Mouse (Mus musculus): ENCODE measurements at regions not wholly inside any gene's neighbourhood (a gene's known extent, or its start where the extent isn't known, plus 50 kb on each side); places are given as distances from the start of the nearest gene placed in this dataset.

DNA sequence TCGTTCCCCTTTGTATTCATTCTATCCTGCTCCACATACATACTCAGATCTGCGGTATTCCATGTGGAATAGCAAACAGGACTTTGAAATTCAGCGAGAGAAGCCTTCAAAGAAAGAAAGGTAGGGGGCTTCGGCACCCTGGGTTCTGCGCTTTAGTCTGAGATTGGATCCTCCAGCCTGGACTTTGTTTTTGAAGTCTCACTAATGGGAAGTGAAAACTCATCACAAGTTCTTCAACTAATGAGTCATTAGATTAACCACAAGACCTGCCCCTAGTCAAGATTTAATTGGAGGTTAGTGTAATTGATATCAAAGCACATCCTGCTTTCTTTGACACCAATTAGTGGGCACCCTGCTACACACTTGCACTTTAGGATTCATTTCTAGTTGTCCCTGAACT is 492.5 kb upstream of the Zfp960 start:
- Histone ChIP-seq H3K4me1 (no peaks in the 10 kb centered on the region), H3K9me3 (no peaks in the 10 kb centered on the region), H3K4me3 (no peak overlapping the region), H3K27ac (no peak overlapping the region), H3K9ac (no peak overlapping the region), H3K4me2 (no peak overlapping the region), H3K27me3 (no peaks in the 10 kb centered on the region), H3K36me3 (no peaks in the 10 kb centered on the region)
- WGBS = 61% methylated on average over 5 of the region's 5 CpGs
- ATAC-seq (ENCODE audit: borderline replicate concordance, extremely low read depth, low FRiP score, low TSS enrichment) = no peak

DNA sequence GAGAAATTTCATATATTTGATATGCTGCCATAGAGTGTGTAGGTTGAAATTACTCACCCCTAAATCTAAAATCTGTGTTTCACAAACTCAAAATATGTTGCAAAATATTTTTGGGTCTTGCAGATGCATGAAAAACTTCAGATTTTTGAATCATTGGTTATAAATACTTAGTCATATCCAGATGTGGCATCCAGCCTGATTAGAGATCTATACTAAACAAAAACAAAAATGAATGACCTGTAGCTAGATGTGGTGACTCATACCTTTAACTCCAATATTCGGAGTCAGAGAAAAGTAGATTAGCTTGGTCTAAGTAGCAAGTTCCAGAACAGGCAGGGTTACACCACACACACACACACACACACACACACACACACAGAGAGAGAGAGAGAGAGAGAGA is 475.1 kb upstream of the Zfp960 start:
- Histone ChIP-seq H3K4me3 (no peak overlapping the region), H3K27ac (no peak overlapping the region), H3K36me3 (no peaks in the 10 kb centered on the region), H3K4me2 (no peak overlapping the region), H3K9me3 (no peaks in the 10 kb centered on the region), H3K4me1 (no peaks in the 10 kb centered on the region), H3K27me3 (no peaks in the 10 kb centered on the region), H3K9ac (no peak overlapping the region)
- no peak for ATAC-seq (ENCODE audit: borderline replicate concordance, extremely low read depth, low FRiP score, low TSS enrichment)
- 65% methylated on average over 1 of the region's 1 CpGs for WGBS

DNA sequence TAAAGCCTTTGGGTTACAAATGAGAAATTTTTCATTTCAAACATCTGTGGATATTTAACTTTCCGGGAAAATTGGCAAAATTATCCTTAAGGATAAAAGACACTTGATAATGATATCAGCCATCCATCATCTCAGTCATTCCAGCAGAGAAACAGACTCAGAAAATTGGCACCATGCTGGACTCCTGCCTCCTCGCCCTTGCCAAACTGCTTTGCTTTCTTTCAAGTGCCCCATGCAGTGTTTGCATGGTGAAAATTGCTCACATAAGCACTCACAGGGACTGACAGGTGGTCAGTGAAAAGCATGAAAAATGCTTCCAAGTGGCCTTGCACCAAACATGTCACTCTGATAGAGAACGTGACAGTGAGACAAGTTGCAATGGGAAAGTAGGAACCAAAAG is 464.2 kb upstream of the Zfp960 start:
- H3K4me3 ChIP-seq = no peak overlapping the region
- H3K36me3 ChIP-seq = no peaks in the 10 kb centered on the region
- no peak overlapping the region for H3K27ac ChIP-seq
- no peak overlapping the region for H3K9ac ChIP-seq
- H3K27me3 ChIP-seq = no peaks in the 10 kb centered on the region
- H3K4me2 ChIP-seq = no peak overlapping the region
- no peaks in the 10 kb centered on the region for H3K9me3 ChIP-seq
- H3K4me1 ChIP-seq = no peaks in the 10 kb centered on the region
- WGBS = 20% methylated on average over 3 of the region's 3 CpGs
- no peak for ATAC-seq (ENCODE audit: borderline replicate concordance, extremely low read depth, low FRiP score, low TSS enrichment)

DNA sequence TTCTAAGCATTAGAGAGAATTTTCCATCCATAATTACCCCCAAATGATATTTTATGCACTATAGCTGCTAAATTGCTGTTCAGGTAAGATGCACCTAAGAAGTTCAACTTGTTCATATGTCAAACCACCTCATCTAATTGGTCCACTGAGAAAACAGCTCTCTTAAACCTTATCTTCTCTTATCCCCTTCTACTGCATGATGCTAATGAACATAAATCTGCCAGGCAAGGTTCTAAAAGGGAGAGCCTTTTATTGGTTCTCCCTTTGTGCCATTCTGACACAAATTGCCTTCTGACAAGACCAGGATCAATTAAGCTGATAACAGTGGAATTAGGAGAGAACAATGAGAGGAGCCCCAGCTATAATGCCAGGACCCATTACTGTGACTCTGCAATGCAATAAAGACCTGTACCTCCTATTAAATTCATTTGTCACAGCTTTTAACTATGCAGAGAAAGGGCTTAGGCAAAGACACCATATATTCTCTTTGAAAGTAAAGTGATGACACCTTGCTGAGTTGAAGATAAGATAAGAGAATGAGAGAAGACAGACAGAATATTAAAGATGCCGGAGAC is 451.4 kb upstream of the Zfp960 start:
- no peak for ATAC-seq (ENCODE audit: borderline replicate concordance, extremely low read depth, low FRiP score, low TSS enrichment)
- H3K36me3 ChIP-seq = no peaks in the 10 kb centered on the region
- no peak overlapping the region for H3K4me2 ChIP-seq
- H3K9me3 ChIP-seq = no peaks in the 10 kb centered on the region
- no peaks in the 10 kb centered on the region for H3K27me3 ChIP-seq
- no peaks in the 10 kb centered on the region for H3K4me1 ChIP-seq
- H3K27ac ChIP-seq = no peak overlapping the region
- no peak overlapping the region for H3K4me3 ChIP-seq
- 43% methylated on average over 1 of the region's 1 CpGs for WGBS
- no peak overlapping the region for H3K9ac ChIP-seq

DNA sequence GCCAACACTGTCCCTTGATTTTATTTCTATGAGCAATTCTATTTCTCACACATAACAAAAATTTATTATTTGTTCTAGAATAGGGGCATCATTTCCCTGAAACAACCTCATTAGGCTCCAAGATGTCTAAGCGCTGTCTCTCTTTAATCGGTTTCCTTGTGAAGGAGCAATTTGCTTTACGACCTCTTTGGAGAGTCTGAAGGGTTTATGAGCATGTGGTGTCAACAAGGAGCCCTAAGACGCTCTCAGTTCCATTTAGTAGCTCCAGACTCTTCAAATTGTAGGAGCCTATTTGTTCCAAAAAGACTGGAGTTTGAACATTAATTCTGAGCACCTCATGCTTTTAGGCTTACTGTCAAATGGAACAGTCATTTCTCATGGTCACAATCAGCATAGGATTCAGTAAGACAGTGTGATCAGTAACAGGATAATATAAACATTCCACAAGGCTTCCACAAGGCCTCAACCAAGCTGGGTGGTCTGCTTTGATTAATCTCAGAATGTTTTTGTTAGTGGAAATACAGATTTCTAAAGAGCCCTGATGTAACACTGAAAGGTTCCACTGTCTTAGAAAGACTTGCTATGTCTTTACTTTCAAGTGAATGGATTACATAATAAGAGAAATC is 441.9 kb upstream of the Zfp960 start:
- no peak for ATAC-seq (ENCODE audit: borderline replicate concordance, extremely low read depth, low FRiP score, low TSS enrichment)
- Histone ChIP-seq H3K9ac (no peak overlapping the region), H3K27me3 (no peaks in the 10 kb centered on the region), H3K4me3 (no peak overlapping the region), H3K4me1 (no peaks in the 10 kb centered on the region), H3K4me2 (no peak overlapping the region), H3K27ac (no peak overlapping the region), H3K36me3 (no peaks in the 10 kb centered on the region), H3K9me3 (no peaks in the 10 kb centered on the region)
- 57% methylated on average over 4 of the region's 4 CpGs for WGBS

DNA sequence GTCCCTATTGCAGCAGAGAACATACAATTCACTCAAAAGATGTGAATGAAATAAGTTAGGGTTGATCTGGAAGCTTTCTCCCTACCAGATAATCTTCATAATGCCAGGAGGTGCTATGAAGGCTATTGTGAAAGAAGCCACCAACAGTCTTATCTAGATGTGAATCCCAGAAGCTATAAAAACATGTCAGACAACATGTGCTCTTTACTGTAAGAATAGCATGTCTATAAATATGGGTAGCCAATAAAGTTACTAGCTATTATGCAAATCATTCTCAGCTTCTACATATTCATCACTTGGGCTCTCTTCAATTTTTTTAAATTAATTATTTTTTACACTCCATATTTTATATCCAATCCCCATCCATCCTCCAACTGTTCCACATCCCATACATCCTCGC is 434.1 kb upstream of the Zfp960 start:
- H3K4me2 ChIP-seq = no peak overlapping the region
- H3K9me3 ChIP-seq = no peaks in the 10 kb centered on the region
- no peak for ATAC-seq (ENCODE audit: borderline replicate concordance, extremely low read depth, low FRiP score, low TSS enrichment)
- H3K36me3 ChIP-seq = no peaks in the 10 kb centered on the region
- no peak overlapping the region for H3K4me3 ChIP-seq
- WGBS = 52% methylated on average over 1 of the region's 1 CpGs
- no peak overlapping the region for H3K27ac ChIP-seq
- no peaks in the 10 kb centered on the region for H3K27me3 ChIP-seq
- H3K4me1 ChIP-seq = no peaks in the 10 kb centered on the region
- no peak overlapping the region for H3K9ac ChIP-seq

DNA sequence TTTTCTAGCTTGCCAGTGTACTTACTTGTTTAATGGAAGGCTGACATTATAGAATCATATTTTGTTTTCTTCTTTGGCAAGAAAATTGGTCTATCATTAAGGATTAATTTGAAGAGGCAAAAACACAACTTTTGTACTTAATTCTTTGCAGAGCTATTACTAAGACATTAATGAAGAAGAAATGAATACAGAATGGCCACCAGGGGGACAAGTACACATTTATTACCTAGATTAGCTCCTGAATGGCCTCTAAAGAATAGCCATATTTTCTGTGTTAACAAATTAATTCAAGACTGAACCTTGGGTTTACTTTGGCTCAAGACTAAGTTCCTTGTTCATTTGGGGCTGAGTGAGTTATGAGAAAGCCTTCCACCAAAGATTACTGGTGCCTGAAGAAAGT is 430.5 kb upstream of the Zfp960 start:
- ATAC-seq (ENCODE audit: borderline replicate concordance, extremely low read depth, low FRiP score, low TSS enrichment) = no peak
- H3K36me3 ChIP-seq = no peaks in the 10 kb centered on the region
- H3K4me3 ChIP-seq = no peak overlapping the region

DNA sequence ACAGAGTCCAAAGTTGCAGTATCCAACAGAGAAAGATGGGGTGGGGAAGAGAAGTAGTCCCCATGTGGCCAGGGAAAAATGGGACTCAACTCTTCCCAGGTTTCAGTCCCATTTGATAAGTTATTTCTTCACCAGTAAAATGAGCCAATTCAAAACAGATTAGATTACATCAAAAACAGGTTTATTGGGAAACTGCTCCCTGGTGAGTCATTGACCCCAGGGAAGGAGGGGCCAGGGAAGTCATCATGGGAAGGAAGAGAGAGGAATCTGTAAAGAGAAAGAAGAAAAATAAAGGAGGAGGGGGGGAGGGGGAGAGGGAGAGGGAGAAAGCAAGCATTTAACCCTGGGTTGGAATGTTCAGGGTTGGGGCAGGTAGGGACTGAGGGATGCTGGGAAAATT is 426.4 kb upstream of the Zfp960 start:
- H3K4me2 ChIP-seq = no peak overlapping the region
- H3K9me3 ChIP-seq = no peaks in the 10 kb centered on the region
- ATAC-seq (ENCODE audit: borderline replicate concordance, extremely low read depth, low FRiP score, low TSS enrichment) = no peak
- H3K4me1 ChIP-seq = no peaks in the 10 kb centered on the region
- no peak overlapping the region for H3K9ac ChIP-seq
- no peaks in the 10 kb centered on the region for H3K27me3 ChIP-seq
- no peak overlapping the region for H3K27ac ChIP-seq
- no peak overlapping the region for H3K4me3 ChIP-seq
- H3K36me3 ChIP-seq = no peaks in the 10 kb centered on the region

More for the DNA sequence above, 430.5 kb upstream of the Zfp960 start:
- Histone ChIP-seq H3K9me3 (no peaks in the 10 kb centered on the region), H3K27ac (no peak overlapping the region), H3K27me3 (no peaks in the 10 kb centered on the region), H3K4me2 (no peak overlapping the region), H3K9ac (no peak overlapping the region), H3K4me1 (no peaks in the 10 kb centered on the region)

DNA sequence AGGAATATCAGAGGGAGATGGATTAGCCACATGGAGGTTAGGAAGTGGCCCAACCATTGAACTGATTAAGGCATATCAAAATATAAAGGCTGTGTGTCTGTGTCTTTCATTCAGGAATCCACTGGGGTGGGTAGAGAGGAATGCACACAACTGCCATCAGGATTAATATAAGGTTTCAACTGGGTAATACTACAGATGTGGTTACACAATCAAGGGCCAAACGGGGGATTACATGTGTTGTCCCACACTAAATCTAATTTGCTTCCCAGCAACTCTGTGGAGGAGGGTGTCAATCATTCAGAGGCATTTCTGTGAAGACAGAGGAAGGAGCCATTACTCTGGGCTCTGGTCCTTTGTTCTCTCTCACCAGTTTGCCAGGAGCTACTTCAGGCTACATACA is 416.0 kb upstream of the Zfp960 start:
- WGBS = 52% methylated on average over 1 of the region's 1 CpGs
- no peak for ATAC-seq (ENCODE audit: borderline replicate concordance, extremely low read depth, low FRiP score, low TSS enrichment)
- Histone ChIP-seq H3K4me3 (no peak overlapping the region), H3K36me3 (no peaks in the 10 kb centered on the region), H3K4me2 (no peak overlapping the region), H3K9ac (no peak overlapping the region), H3K27ac (no peak overlapping the region), H3K27me3 (no peaks in the 10 kb centered on the region), H3K9me3 (no peaks in the 10 kb centered on the region), H3K4me1 (no peaks in the 10 kb centered on the region)

DNA sequence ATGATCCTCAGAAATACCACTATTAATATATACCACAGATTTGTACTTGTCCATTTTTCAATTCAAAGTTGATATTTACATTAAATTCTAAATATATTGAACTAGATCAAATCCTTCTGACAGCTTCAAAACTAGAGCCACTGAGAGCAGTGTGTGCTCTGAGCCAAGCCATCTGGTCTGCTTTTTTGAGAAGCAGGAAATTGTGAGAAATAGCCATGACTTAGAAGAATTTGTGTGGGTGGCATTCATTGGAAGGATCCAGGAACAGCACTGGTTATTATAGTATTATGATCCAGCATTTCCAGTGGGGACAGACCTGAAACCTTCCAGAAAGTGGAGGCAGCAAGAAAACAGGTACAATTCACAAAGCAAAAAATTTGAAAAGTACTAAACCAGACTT is 398.7 kb upstream of the Zfp960 start:
- Histone ChIP-seq H3K9me3 (no peaks in the 10 kb centered on the region), H3K27me3 (no peaks in the 10 kb centered on the region), H3K36me3 (no peaks in the 10 kb centered on the region), H3K4me3 (no peak overlapping the region), H3K4me2 (no peak overlapping the region), H3K27ac (no peak overlapping the region), H3K9ac (no peak overlapping the region), H3K4me1 (no peaks in the 10 kb centered on the region)
- no peak for ATAC-seq (ENCODE audit: borderline replicate concordance, extremely low read depth, low FRiP score, low TSS enrichment)

DNA sequence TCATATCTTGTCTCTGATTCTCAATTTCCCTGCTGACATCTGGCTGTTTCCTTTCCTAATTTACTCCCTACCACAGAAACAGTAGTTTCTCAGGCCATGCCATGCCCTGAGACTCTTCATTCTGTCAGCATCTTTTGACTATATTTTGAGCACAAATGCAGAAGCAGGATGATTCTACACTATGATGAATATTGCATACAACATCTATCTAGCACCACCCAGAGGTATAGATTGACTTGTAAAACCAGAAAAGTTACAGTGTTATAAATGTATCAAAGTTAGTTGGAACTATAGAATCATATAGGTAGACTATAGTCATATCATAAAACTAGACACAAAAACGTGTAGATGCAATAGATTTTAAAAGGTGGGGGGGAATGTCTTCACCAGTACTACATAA is 396.3 kb upstream of the Zfp960 start:
- Histone ChIP-seq H3K4me3 (no peak overlapping the region), H3K9me3 (no peaks in the 10 kb centered on the region), H3K4me2 (no peak overlapping the region), H3K27me3 (no peaks in the 10 kb centered on the region), H3K36me3 (no peaks in the 10 kb centered on the region), H3K9ac (no peak overlapping the region), H3K27ac (no peak overlapping the region), H3K4me1 (no peaks in the 10 kb centered on the region)
- no peak for ATAC-seq (ENCODE audit: borderline replicate concordance, extremely low read depth, low FRiP score, low TSS enrichment)
- 40% methylated on average over 1 of the region's 1 CpGs for WGBS

DNA sequence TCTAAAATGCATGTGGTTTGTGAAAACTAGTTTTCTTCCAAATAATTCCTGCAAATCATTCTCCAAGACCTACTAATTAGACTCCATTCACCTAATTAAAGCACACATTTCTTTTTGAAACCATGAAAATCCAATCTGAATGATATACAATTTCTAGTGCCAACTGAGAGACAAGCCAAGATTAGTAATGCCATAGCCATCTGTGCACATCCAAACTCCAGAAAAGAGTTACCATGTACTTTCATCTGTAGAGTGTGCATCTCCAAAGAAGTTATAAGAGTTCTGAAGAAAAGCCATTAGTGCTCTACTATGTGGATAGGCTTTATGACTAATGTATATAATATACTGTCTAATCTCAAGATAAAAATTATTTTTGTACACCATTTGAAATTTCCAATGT is 359.7 kb upstream of the Zfp960 start:
- no peak overlapping the region for H3K27ac ChIP-seq
- H3K4me3 ChIP-seq = no peak overlapping the region
- no peaks in the 10 kb centered on the region for H3K9me3 ChIP-seq
- no peaks in the 10 kb centered on the region for H3K36me3 ChIP-seq
- H3K4me2 ChIP-seq = no peak overlapping the region
- no peak overlapping the region for H3K9ac ChIP-seq
- ATAC-seq (ENCODE audit: borderline replicate concordance, extremely low read depth, low FRiP score, low TSS enrichment) = no peak
- no peaks in the 10 kb centered on the region for H3K4me1 ChIP-seq
- H3K27me3 ChIP-seq = no peaks in the 10 kb centered on the region

DNA sequence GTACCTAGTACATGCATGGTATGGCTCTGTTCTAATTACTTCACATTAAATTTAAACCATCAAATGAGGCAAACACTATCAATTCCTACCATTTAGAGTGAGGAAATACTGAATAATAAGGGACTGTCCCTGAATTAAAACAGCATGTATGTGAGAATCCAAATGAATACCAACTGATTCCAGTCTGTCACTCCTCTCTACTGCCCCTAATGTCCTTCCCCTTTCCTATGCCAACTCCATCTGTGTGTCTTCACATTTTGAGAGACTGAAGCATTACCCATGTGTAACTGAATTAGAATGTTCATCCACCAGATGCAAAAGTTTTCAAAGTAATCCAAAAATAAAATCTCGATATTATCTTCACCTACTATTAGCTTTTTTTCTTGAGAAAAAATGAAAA is 358.0 kb upstream of the Zfp960 start:
- Histone ChIP-seq H3K4me3 (no peak overlapping the region), H3K4me2 (no peak overlapping the region), H3K4me1 (no peaks in the 10 kb centered on the region), H3K27me3 (no peaks in the 10 kb centered on the region), H3K9me3 (no peaks in the 10 kb centered on the region), H3K27ac (no peak overlapping the region), H3K9ac (no peak overlapping the region), H3K36me3 (no peaks in the 10 kb centered on the region)
- no peak for ATAC-seq (ENCODE audit: borderline replicate concordance, extremely low read depth, low FRiP score, low TSS enrichment)
- WGBS = 88% methylated on average over 1 of the region's 1 CpGs
